Mouse (Mus musculus) ES-Bruce4 (cell line): ENCODE results near the gene Pars2. TPM values are rescaled to one million over a fixed set of nuclear protein-coding genes. Genes with fewer than 3 reads are reported as not detected.

Experiments
- H3K27ac ChIP-seq: 2 replicates; pipeline ENCODE4 v1.5.1; 2012; ENCODE audit warnings: low read length, inconsistent platforms; ENCODE audit not compliant: insufficient read depth
- H3K27me3 ChIP-seq: 2 replicates; pipeline ENCODE4 v1.6.1; 2012; ENCODE audit warnings: mild to moderate bottlenecking, low read length, inconsistent platforms; ENCODE audit not compliant: control insufficient read depth, poor library complexity, insufficient read depth, severe bottlenecking
- H3K36me3 ChIP-seq: 2 replicates; pipeline ENCODE4 v1.6.1; 2012; ENCODE audit warnings: inconsistent platforms, mild to moderate bottlenecking, low read length, moderate library complexity; ENCODE audit not compliant: control insufficient read depth, poor library complexity, insufficient read depth, severe bottlenecking
- H3K4me1 ChIP-seq: one replicate; pipeline ENCODE4 v1.8.1; 2011; ENCODE audit warnings: low read length; ENCODE audit not compliant: control insufficient read depth, insufficient read depth
- H3K4me3 ChIP-seq: 2 replicates; pipeline ENCODE4 v1.5.1; 2011; ENCODE audit warnings: low read depth, mild to moderate bottlenecking, low read length
- H3K9ac ChIP-seq: 2 replicates; pipeline ENCODE4 v1.6.1; 2012; ENCODE audit warnings: low read depth, mild to moderate bottlenecking, inconsistent platforms; ENCODE audit not compliant: poor library complexity, severe bottlenecking
- H3K9me3 ChIP-seq: replicated peaks from 2 replicates; pipeline ENCODE4 v1.6.1; 2012; ENCODE audit warnings: mild to moderate bottlenecking, low read length, inconsistent platforms; ENCODE audit not compliant: control insufficient read depth, poor library complexity, insufficient read depth, severe bottlenecking
- CTCF ChIP-seq: IDR thresholded peaks from one replicate; pipeline ENCODE4 v1.8.1; 2011; ENCODE audit warnings: low read depth, low read length
- EP300 ChIP-seq: IDR thresholded peaks from 2 replicates; pipeline ENCODE4 v1.6.1; 2011; ENCODE audit warnings: low read depth, low read length; ENCODE audit not compliant: insufficient read depth
- POLR2A ChIP-seq: IDR thresholded peaks from one replicate; pipeline ENCODE4 v1.8.1; 2011; ENCODE audit warnings: low read length; ENCODE audit not compliant: insufficient read depth
- polyA plus RNA-seq: library from polyadenylated mRNA; stranded (reverse); fragments of >200 nt; gene quantifications from 2 replicates; pipeline ENCODE4 v1.2.4, GENCODE M21; 2011; ENCODE audit warnings: low read depth; ENCODE audit not compliant: missing spikeins, insufficient read depth, insufficient read length

The Pars2 gene
- polyA plus RNA-seq, 1 experiment, result 10.0 TPM

GRCm38 (mm10) chr4:106703956-106704355, 53.1 kb downstream of the Pars2 start:
- Histone ChIP-seq H3K27me3 (no peaks in the 10 kb centered on the region), H3K4me1 (peaks cover 4% of the 10 kb centered on the region), H3K9ac (no peak overlapping the region), H3K27ac (no peak overlapping the region), H3K9me3 (no peaks in the 10 kb centered on the region), H3K36me3 (no peaks in the 10 kb centered on the region), H3K4me3 (no peak overlapping the region)
- TF ChIP-seq CTCF, result no peak
- TF ChIP-seq POLR2A, result no peak
- no peak for TF ChIP-seq EP300

- H3K9ac ChIP-seq, result no peak overlapping the region
- TF ChIP-seq EP300 (no peak), CTCF (no peak), POLR2A (no peak)
- no peak overlapping the region for H3K4me3 ChIP-seq
- H3K27me3 ChIP-seq, result no peaks in the 10 kb centered on the region
- no peak overlapping the region for H3K27ac ChIP-seq
- no peaks in the 10 kb centered on the region for H3K9me3 ChIP-seq
- peaks cover 4% of the 10 kb centered on the region for H3K4me1 ChIP-seq
- no peaks in the 10 kb centered on the region for H3K36me3 ChIP-seq
These were observed 53.5 kb downstream of the Pars2 start for GRCm38 (mm10) chr4:106704416-106704815.

Other genes with a start within 250 kb of the Pars2 start
- gene Pcsk9, start 186.7 kb upstream of the Pars2 start, polyA plus RNA-seq, result 1.2 and 1.3 TPM in 2 replicates
- gene Bsnd, start 158.8 kb upstream of the Pars2 start, polyA plus RNA-seq, result not detected in 2 replicates
- gene Dhcr24, start 90.0 kb upstream of the Pars2 start, polyA plus RNA-seq, result 77.5 and 85.2 TPM in 2 replicates
- 1.3 and 2.0 TPM in 2 replicates for gene Lexm, start 33.8 kb upstream of the Pars2 start, polyA plus RNA-seq
- not detected in 2 replicates for gene Ttc22, start 28.6 kb upstream of the Pars2 start, polyA plus RNA-seq
- 60.6 and 71.6 TPM in 2 replicates for gene Ttc4, start 27.9 kb downstream of the Pars2 start, polyA plus RNA-seq
- gene Mroh7, start 79.9 kb downstream of the Pars2 start, polyA plus RNA-seq, result 0.24 and 0.51 TPM in 2 replicates
- gene Fam151a, start 82.8 kb downstream of the Pars2 start, polyA plus RNA-seq, result not detected in 2 replicates
- 3.8 and 4.7 TPM in 2 replicates for gene Acot11, start 153.9 kb downstream of the Pars2 start, polyA plus RNA-seq